Mouse (Mus musculus) T-helper 2 cell (primary cell): Measurements from ENCODE around the gene Stx8.

Experiments
- in situ Hi-C: fragments of 300-600 bp; cut with MboI, MseI; formaldehyde crosslinking; loops from one replicate; pipeline ENCODE4 v1.15.1; 2025; ENCODE audit warnings: high pct_unique_total_duplicates

Stx8 gene

DNA sequence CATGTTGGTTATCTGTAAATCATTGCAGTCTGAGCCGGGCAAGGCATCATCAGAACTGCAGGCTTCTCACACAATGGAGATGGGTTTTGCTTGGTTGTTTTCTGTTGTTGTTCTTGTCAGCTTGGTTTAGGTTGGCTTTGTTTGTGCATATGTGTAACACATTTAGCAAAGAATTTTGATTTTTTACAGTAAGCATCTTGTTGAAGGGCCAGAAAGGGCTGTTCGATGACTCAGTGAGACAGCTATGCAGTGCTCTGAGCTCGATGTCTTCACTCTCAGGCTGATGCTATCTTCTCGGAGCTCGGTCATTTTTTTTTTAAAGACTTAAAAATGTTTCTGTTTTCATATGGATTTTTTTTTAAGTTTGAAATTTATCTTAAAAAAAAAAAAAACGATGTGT, 117.6 kb downstream of the Stx8 start:
- in situ Hi-C loops: no loop called here

DNA sequence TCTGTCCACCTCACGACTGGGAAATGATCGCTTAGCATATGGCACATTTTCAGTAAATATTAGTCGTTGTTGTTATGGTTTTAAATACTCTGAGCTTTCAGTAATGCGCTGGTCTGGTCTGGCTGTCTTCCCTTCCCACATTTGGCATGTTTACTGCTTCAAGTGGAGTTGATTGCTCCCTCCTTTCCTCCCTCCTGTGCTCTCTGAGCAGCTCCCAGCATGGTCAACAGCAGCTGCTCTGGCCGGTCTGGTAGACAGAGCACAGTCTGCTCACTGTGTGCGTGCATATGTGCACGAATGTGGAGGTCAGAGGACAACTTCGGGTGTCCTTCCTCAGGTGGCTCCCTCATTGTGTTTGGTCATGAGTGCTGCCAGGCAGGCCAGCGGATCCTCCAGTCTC, 120.2 kb downstream of the Stx8 start:
- in situ Hi-C loops: no loop called here

DNA sequence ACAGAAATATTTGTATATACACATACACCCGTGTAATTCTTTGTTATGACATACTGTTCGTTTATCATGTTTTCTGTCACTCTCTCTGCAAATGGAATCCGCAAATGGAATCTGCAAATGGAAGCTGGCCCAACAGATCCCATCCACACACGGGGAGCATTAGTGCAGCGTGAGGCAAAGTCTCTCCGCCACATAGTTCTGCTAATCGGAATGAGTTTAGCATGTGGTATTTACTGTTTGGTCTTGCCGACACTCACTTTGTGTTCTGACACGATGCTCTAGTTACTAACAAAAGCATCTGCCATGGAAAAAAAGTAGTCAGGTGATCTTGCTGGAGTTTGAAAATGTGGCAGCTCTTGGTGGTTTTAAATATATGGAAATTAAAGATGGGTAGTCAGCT, 123.4 kb downstream of the Stx8 start:
- in situ Hi-C loops: no loop called here

DNA sequence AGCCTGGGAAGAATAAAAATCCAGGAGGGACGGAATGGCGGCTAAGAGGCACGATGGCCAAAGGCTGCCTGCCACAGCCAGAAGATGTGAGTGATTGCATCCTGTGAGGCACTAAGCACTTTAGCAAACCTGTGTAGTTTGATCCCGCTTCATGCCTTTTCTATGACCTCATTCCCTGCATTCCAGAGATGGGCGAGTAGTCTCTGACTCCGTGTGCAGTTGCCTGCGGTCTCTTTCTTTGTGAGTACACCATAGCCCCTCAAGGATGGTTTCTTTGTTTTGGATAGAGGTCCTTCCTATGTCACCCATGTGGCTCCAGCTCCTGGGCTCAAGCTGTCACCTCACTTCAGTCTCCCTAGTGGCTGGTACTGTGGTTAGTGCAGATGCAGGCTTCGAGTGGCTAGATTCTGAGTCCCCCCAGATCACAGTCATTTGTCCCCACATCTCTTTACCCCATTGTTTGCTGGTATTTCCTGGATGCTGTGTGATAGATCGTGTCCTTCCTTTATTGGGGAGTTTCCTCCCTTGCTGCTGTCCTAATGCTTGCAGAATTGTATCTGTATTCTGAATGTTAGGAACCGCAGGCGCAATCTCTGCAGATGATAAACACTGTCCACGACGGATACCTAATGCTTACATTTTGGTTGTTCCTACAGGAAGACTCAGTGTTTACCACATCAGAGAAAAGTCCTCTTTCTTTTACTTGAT, 124.0 kb downstream of the Stx8 start:
- in situ Hi-C loops: no loop called here

DNA sequence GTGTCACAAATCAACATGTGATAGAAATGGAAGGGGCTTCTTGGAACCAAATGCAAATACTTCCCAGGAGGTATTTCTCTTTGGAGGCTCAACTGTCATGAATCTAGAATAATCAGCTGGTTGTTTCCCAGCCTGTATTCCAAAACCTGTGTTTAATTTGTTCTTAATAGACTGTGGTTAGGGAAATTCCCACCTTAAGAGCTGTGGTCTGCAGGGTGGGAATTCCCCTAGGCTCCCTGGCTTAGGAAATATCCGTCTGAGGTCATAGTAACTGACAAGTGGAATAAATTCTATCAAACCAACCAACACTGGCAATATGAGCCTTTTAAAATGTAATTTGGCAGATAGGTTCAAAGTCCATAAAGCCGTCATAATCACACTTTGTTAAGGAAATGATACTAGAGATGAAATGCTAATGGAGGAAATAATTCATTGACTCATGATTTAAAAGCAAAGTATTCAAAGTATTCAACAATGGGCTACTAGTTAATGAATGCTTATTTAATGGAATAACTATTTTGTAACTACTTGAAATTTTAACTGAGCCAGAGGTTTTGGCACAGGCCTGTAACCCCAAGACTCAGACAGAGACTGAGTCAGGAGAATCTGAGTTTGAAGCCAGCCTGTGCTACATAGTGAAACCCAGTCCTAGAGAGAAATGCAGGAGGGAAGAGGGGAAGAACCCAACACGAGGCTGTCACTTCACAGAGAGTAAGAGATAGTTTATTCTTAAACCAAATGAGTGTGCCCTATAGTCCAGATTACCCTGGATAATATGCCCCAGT, 126.2 kb downstream of the Stx8 start:
- in situ Hi-C loops: no loop called here

DNA sequence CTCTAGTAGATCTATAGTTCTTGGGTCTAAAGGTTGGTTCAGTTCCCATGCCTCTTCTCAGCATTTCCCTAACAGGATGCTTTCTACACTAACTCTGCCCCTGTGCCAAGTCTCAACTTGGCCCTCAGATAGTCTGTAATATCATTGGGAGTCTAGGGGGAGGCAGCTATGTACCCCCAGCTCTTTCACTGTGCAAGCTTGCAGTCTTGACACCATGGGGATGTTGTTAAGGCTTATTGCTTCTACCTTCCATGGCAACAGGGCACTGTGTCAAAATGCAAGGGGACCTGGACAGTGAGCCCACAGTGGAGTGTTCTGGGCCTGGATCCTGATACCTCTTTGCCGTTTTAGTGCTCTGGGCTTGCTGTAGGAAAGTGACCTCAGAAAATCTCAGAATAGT, 135.6 kb downstream of the Stx8 start:
- in situ Hi-C loops: loop anchor here (5.0 kb wide), 1 partner anchor 44 kb away; no protein-coding TSS in a partner anchor

DNA sequence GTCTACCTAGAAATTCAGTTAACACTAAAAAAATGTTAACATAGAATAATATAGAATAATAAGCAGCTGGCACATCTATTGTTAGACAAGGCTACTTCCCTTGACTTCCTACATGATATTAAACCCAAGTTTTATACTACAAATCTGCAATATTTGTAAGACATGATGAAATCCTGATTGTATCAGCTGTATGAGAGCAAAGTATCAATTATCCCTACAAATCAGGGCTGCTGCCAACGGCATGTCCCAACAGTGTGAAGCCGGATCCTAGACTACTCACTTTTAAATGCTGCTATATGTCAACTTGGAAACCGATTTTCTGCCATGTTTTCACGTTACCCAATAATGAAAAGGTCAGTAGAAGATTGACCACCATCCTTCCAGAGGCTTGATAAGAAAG, 137.5 kb downstream of the Stx8 start:
- in situ Hi-C loops: loop anchor here (5.0 kb wide), 1 partner anchor 46 kb away; no protein-coding TSS in a partner anchor

DNA sequence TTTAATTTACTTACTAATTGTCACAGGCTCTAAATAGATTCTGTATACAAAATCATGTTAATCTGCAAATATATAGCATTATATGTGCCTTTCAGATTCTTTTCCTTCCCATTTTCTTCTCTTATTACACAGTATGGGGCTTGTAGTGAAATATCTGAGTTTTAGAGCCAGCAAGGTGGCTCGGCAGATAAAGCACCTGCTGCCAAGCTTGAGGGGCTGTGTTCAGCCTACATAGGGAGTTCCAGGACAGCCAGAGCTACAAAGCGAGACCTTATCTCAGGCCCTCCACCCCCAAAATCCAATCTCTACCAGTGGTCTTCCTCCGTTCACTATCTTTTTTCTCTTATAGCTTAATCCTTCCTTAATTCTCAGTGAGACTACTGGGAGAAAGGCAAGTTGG, 140.1 kb downstream of the Stx8 start:
- in situ Hi-C loops: no loop called here

DNA sequence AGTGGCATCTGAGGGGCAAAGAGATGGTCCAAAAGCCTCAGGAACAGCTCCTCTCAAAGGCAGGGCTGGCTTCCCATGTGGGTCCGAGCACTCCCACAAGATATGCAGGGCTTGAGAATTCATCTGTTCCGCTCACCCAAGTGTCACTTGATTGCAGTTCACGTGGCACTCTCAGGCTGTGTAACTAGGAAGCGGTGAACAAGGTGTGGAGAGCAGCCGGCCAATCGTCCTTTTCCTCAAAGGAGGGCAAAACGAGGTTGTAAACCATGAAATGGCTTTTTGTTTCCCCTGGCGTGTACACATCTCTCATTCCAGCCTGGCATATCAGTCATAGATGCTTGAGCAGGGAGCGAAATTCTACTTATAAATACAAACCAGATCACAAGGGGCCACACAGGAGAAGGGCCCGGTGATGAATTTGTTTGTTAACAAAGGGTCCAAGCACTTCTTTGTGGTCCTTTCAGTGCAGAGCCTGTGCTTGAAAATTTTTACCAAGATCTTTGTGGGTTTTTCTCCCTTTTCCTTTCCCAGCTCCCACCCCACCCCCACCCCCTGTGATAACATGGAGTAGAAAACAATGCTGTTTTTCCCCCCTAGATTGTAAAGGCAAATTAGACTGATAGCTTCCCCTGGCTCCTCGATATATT, 147.6 kb downstream of the Stx8 start:
- in situ Hi-C loops: no loop called here

DNA sequence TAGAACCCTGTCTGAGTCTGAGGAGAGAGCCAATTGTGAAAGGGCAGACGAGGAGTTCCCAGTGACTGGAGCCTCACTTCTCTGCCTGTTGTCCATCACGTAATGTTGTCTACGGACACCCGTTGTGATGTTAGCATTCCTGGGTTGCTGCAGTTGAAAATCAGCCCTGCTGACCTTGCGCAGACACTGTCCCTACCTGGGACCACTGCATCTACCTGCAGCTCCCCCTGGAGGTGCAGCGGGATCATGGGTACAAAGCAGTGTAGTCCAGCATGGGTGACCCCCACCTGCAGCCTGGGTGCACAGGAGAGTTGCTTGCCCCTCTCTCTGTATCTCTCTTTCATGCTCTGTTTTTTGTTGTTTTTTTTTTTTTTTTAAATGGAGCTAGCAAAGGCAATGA, 148.2 kb downstream of the Stx8 start:
- in situ Hi-C loops: no loop called here

DNA sequence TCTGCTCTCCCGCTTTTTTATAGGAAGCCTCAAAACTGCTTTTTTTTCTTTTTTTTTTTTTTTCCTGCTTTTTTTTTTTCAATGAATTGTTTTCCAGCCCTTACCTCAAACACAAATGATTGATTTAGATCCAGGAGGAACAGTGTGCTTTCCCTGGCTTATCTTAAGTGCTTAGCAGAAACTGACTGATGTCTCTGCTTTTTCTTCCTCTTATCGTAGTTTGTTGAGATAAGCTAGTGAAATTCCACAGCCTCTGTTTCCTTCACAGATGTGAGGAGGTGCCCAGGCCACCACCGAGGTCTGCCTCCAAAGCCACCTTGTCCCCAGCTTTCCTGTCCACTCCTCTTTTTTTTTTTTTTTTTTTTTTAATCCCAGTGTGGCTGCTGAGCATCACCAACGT, 150.2 kb downstream of the Stx8 start:
- in situ Hi-C loops: no loop called here

DNA sequence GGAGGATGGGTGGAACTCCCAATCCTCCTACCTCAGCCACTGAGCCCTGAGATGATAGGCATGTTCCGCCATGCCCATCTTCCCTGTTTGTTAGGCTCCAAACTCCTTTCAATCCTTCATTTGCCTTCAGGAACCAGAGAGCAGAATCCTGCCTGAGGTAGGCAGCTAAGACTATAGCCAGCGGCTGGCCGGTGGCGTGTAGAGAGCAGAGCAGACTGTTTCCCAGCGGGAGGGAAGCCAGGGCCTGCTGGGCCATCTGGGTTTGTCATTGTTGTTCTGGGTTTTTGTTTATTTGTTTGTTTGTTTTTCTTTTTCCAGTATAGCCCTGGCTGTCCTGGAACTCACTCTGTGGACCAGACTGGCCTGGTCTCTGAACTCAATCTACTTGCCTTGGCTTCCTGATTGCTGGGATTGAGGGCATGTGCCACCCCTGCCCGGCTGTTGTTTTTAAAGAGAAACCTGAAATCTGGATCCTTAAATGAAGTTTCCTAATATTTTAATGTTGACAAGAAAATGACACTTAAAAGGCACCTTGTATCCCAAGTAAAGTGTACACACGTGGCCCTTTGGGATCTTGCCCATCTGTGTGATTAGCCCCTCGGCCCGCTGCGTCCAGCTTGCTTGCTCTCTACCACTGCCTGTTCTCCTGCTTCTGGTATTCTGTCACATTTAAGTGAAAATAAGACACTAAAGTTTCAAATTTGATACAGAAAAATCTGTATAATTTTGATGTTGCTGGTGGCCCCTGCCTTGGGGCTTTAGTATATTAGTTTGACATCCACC, 152.1 kb downstream of the Stx8 start:
- in situ Hi-C loops: no loop called here

DNA sequence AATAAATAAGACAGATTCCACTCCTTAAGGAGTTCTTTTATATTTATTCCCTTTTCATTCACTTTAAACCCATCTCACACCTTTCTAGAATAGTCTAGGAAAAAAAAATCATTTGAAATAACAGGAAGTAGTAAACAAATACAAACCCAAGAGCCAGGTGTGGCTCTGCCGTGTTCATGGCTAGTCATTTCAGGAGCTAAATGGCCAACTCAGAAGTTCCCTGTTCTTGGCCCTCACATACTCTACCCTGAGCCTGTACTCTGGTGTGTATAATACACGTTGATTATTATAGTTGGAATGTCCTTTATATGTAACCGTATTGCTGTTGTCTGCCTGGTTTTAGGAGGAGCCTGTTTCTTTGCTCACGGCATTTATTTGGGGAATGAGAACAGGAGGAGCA, 152.7 kb downstream of the Stx8 start:
- in situ Hi-C loops: no loop called here

DNA sequence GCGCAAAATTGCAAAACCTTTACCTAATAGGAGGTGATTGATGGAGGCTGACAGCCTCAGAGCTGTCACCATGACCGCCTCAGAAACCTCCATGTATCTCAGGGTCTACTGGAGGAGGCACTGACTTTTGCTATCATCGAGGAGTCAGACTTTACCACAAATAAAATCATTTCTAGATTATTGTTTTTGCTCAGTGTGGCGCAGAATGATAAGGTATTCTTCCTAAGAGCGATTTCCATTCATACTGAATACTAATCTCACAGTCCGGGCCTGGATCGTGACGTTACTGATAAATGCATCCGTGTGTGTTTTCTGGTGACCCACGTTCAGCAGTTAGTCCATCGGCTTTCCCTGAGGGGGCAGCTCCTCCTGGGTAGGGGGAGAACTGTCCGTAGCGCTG, 153.1 kb downstream of the Stx8 start:
- in situ Hi-C loops: no loop called here

DNA sequence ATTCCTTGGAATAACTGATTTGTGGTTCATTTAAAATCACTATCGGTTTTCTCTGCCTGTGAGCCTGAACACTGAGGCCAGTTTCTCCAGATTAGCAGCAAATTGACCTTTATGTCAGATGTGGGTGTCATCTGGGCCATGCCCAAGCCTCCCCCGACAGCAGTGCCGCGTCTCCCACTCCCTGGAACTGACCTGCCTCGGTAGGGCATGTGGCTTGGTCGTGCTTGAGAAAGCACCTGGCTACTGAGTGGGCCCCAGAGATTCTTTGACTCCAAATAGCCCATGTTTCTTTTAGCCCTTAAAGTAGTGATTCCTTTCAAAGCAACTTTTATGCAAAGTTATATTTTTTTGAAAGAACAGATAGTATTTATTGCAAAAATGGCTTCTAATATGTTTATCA, 155.3 kb downstream of the Stx8 start:
- in situ Hi-C loops: no loop called here

DNA sequence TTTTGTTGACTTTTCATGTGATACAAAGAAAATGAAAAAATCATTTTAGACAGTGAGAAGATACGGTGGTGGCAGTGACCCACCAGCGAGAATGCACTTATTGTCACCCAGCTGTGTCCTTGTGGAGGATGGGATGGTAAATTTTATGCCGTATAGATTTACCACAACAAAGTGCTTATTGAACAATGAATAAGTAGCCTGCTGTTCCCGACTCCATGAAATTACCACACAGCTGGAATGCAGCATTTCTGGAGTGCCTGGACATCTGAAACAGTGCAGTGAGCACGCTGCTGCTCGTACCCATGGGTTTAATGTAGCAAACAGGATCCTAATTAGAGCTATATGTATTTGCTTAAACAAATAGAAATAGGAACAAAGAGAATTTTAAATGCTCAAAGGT, 155.7 kb downstream of the Stx8 start:
- in situ Hi-C loops: no loop called here

DNA sequence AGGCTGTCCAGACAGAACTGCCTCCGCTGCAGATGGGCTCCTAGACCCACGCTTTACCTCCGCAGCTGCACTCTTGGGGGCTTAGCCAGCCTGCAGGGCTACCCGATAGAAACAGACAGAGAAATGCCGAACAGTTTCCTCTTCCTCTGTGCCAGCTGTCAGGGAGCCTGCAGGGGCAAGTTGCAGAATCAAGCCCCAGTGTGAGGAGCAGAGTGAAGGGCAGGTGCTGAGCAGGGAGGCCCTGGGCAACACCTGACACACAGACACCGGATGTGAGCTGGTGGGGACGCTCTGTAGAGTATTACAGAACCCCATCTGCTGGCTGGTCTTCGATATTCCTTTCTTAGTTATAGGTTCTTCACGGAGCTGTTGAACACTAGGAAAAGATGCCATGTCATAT, 160.1 kb downstream of the Stx8 start:
- in situ Hi-C loops: no loop called here

DNA sequence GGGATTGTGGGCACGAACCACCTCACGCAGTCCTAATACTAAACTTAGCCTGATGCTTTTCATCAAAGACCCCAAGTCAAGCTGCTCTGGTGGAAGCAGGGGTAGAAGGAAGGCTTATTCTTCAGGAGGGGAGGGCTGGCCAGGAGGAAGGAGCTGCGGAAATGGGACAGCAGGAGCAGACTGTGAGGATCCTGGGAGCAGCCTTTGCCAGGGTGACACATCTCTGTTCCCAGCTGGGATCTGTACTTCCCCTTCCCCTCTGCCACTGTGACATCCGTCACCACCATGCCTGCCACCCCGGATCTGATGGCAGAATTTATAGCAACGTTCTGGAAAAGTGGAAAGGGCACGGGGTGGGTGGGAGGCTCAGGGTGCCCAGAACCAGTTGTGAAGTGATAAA, 168.5 kb downstream of the Stx8 start:
- in situ Hi-C loops: no loop called here

DNA sequence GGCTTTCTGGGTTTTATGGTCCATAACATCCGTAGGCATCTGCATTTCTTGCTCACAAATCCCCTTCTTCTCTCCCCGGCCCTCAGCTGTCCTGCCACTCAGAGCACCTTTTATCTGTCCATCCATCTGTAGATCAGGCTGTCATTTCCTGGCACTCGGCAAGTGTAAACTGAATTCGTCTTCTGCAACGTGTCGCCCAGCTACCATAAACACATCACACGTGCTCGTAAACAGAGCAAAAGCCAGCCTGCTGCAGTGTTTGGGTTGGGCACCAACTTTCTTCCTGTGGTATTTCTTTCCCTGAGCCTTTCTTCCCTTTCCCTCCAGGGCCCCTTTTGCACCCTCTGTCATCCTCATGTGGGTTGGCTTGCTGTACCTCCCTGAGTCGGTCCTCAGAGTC, 169.4 kb downstream of the Stx8 start:
- in situ Hi-C loops: no loop called here

DNA sequence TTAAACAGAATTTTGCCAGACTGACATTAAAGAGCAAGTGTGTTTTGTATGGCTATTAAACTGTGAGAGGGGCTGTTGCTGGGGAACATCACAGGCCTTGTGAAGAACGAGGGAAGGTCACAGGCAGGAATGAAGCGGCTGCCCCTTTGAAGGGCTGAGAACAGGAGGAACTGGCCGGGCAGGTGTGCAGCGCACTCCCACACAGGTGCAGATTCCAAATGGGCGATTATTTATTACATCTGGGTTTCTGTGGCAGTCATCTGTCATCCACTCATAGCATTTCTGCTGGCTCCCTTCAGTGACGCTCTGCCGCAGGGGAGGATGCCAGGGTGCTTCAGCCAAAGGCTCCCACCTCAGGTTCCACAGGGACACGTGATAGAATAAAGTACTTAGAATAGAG, 170.7 kb downstream of the Stx8 start:
- in situ Hi-C loops: no loop called here

DNA sequence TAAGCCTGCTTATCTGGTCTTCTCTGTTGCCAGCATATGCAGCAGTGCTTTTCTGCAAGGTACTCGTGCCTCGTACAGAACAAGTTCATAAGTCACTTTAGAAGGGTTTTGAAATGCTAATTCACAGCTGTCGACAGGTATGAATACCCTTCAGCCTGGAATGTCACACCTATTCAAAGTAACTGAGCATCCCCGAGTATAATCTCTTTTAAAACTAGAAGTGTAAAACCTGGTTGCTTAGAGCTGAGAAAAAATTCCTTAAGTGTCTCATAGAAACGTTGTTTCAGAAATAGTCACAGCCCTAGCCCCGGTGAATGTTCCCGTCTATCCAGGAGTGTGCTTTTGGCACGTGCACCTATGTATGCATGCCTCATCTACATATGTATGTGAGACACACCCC, 176.3 kb downstream of the Stx8 start:
- in situ Hi-C loops: no loop called here
